Mouse (Mus musculus): ENCODE measurements at regions not wholly inside any gene's neighbourhood (a gene's known extent, or its start where the extent isn't known, plus 50 kb on each side); places are given as distances from the start of the nearest gene placed in this dataset.

DNA sequence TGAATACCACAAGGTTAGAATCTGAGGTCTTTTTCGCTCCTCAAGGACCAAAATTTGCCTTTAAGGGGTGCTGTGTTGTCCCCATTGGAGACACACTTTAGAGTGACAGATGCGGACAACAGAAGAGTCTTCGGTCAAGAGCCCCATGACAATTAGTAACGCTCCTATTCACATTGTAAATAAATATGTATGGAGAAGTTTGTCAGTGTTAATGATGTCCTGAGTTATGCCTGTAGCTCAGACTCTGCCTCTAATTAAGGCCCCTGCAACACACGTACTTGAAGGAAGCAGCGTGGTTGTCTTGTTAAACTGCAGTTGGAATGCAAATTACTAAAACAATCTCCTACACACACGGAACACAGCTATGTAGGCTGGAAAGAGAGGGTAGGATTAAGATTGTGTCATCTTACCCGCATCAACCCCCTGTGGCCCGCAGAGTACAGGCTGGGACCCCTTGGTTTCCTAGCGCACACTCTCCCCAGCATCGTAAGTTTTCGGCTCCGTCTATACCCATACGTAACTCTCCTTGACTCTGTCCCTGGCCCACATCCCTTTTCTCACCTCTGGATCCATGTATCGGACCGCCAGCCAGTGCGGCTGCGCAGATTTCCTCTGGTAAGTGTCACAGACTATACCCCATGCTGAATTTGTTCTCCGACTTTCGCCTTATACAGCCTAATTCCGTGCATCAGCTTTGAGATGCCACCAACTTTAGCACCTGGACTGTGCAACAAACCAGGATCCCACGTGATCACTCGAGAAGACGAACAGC lies 73.6 kb upstream of the Arid2 start:
- TF ChIP-seq CTCF (conservative IDR thresholded peaks at IDR 0.05; ENCODE audit: insufficient read depth, insufficient read length, low read depth, low read length): no peak
- TF ChIP-seq POLR2A (IDR thresholded peaks at IDR 0.05; ENCODE audit: low read depth, low read length): no peak

Measured in kidney, adult 2 months (tissue).